Mouse (Mus musculus) erythroblast, embryonic 14.5 days (primary cell): ENCODE results near the gene Zfp853.

Experiments used
- GATA1 ChIP-seq: IDR thresholded peaks from 2 replicates; pipeline ENCODE4 v1.6.1; 2012; ENCODE audit warnings: low read length, inconsistent platforms, mixed read lengths
- TAL1 ChIP-seq: IDR thresholded peaks from 3 replicates; pipeline ENCODE4 v1.6.1; 2012; ENCODE audit warnings: low read length, inconsistent platforms, mixed read lengths

DNA sequence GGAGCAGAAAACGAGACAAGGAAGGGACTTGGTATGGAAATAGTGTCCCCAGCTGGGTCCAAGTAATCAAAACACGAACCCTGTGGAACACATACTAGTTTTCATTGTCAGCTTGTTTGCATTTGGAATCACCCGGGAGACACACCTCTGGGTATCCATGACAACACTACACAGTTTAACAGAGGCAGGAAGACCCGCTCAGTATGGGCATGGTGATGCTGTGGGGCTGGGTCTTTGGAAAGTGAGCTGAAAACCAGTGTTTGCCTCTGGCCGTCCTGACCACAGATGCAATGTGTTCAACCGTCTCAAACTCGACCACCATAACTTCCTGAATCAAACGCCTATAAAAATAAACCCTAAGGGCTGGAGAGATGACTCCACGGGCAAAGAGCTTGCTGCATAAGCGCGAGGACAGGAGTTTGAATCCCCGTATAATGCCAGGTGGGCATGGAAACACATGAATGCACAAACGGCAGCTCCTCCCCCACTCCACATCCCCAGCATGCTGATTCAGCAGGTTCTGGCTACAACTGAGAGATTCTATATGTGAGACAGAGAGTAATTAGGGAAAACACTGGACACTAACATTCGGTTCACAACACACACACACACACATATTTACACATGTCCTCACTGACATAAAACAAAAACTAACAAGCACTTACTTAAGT, 41.1 kb upstream of the Zfp853 start:
- TF ChIP-seq TAL1 (no peak), GATA1 (no peak)
